Mouse (Mus musculus) lung, adult 2 months (tissue): ENCODE measurements at regions not wholly inside any gene's neighbourhood (a gene's known extent, or its start where the extent isn't known, plus 50 kb on each side); places are given as distances from the start of the nearest gene placed in this dataset.

Experiments
- CTCF ChIP-seq: fragments of 200-500 bp; IDR thresholded peaks from 2 replicates; pipeline ENCODE4 v1.5.1; 2011; ENCODE audit warnings: mild to moderate bottlenecking, low read length, control low read depth; ENCODE audit not compliant: insufficient read depth
- POLR2A ChIP-seq: fragments of 200-500 bp; IDR thresholded peaks from 2 replicates; pipeline ENCODE4 v1.6.1; 2011; ENCODE audit warnings: low read depth, mild to moderate bottlenecking, control low read depth, low read length, borderline replicate concordance; ENCODE audit errors: extremely low read depth

GRCm38 (mm10) chr3:149736069-149736468 lies 745.7 kb upstream of the Adgrl2 start:
- TF ChIP-seq CTCF (no peak), POLR2A (no peak)
